Mouse (Mus musculus): ENCODE data around the gene Atg13. TPM values are rescaled to one million over a fixed set of nuclear protein-coding genes. Genes with fewer than 3 reads are reported as not detected.

Gene Atg13
- polyA plus RNA-seq, 1 experiment from 2014 or later = 28.3 TPM

DNA sequence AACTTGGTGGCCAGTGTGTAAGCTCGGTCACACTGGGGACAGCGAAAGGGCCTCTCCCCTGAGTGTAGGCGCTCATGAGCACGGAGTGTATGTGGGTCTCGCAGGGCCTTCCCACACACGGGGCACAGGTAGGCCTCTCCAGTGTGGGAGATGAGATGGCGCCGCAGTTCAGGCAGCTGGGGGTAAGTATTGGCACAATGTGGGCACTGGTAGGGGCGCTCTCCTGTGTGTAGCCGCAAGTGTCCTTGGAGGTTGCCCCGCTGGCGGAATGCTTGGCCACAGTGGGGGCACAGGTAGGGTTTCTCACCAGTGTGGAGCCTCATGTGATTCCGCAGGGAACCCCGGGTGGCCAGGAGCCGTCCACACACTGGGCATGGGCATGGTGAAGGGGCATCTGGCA, 65.0 kb downstream of the Atg13 start:
- Histone ChIP-seq H3K4me1 (ENCODE audit: control insufficient read depth, insufficient read depth, low read length) (no peaks in the 10 kb centered on the region), H3K9ac (replicated peaks; ENCODE audit: low read length) (no peak overlapping the region), H3K36me3 (replicated peaks; ENCODE audit: control insufficient read depth, insufficient read depth, low read depth, low read length) (peaks cover 25% of the 10 kb centered on the region), H3K27me3 (ENCODE audit: control insufficient read depth, insufficient read depth, low read length) (no peaks in the 10 kb centered on the region), H3K27ac (replicated peaks; ENCODE audit: low read depth, low read length) (no peak overlapping the region), H3K9me3 (replicated peaks; ENCODE audit: control insufficient read depth, low read length) (no peaks in the 10 kb centered on the region), H3K4me3 (ENCODE audit: low read depth, low read length) (no peak overlapping the region), H3K4me2 (ENCODE audit: low read depth, low read length) (no peak overlapping the region)
- ATAC-seq (replicated peaks; ENCODE audit: insufficient number of reproducible peaks, low FRiP score, low TSS enrichment, low read depth) = no peak
- no peak for DNase-seq (ENCODE audit: low spot score)
- WGBS = 95% methylated on average over 15 of the region's 15 CpGs

DNA sequence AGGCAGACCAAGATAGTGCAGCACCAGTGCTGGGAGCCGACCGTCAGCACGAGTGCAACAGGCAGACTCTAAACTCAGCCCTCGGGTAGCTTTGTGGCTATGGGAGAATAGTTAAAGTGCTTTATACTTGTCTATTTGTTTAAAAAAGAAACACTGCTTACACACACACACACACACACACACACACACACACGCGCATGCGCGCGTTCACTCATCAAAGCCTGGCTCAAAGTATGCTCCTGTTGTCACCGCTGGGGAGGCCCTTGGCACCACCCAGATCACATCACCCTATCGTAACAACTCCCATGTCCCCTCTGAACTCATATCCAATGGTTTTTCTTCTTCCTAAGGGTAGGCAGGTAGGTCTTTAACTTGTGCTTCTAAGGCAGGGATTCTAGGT, 66.4 kb downstream of the Atg13 start:
- Histone ChIP-seq H3K4me2 (ENCODE audit: low read depth, low read length) (no peak overlapping the region), H3K9ac (replicated peaks; ENCODE audit: low read length) (no peak overlapping the region), H3K4me3 (ENCODE audit: low read depth, low read length) (no peak overlapping the region), H3K4me1 (ENCODE audit: control insufficient read depth, insufficient read depth, low read length) (no peaks in the 10 kb centered on the region), H3K27me3 (ENCODE audit: control insufficient read depth, insufficient read depth, low read length) (no peaks in the 10 kb centered on the region), H3K36me3 (replicated peaks; ENCODE audit: control insufficient read depth, insufficient read depth, low read depth, low read length) (peaks cover 25% of the 10 kb centered on the region), H3K27ac (replicated peaks; ENCODE audit: low read depth, low read length) (no peak overlapping the region), H3K9me3 (replicated peaks; ENCODE audit: control insufficient read depth, low read length) (no peaks in the 10 kb centered on the region)
- ATAC-seq (replicated peaks; ENCODE audit: insufficient number of reproducible peaks, low FRiP score, low TSS enrichment, low read depth) (no peak), DNase-seq (ENCODE audit: low spot score) (no peak)
- WGBS = 95% methylated on average over 11 of the region's 11 CpGs

DNA sequence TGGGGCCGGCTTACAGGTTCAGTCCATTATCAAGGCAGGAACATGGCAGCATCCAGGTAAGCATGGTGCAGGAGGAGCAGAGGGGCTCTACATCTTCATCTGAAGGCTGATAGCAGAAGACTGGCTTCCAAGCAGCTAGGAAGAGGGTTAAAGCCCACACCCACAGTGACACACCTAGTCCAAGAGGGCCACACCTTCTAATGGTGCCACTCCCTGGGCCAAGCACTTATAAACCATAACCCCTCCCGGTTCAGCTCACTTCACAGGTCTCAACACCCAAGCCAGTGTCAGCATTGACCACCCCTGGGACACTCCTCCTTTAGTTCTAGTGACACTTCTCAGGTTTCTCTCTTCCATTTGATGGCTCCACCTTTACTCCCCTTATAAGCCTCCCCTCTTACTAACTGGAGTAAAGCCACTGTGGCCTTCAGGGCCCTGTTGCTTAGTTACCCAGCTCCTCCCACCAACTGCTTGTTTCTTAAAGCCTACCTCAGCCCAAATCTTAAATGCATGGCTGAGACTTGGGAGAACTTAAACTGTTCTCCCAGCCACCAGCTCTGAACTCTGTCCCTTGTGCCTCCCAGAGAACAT, 67.5 kb downstream of the Atg13 start:
- WGBS = 86% methylated on average over 2 of the region's 2 CpGs
- no peak for DNase-seq (ENCODE audit: low spot score)
- no peak overlapping the region for H3K4me2 ChIP-seq (ENCODE audit: low read depth, low read length)

DNA sequence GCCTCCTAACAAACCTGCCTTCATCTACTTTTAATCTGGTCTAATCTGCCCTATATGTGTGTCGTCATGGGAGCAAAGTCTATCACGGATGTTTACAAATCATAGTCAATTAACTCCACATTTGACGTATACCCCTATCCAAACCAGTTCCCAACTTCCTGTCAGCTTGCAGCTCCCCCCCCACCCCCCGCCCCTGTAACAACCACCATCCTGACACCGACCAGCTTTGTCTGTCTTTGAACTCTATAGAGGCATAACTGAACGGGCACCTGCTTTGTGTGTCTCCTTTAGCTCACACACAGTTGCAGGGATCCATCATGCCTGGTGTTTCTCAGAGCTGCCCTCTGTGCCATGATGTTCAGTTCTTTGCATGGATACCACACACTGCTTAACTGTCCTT, 71.4 kb downstream of the Atg13 start:
- ATAC-seq (replicated peaks; ENCODE audit: insufficient number of reproducible peaks, low FRiP score, low TSS enrichment, low read depth) = no peak
- Histone ChIP-seq H3K9ac (replicated peaks; ENCODE audit: low read length) (no peak overlapping the region), H3K27ac (replicated peaks; ENCODE audit: low read depth, low read length) (no peak overlapping the region), H3K4me3 (ENCODE audit: low read depth, low read length) (no peak overlapping the region), H3K4me1 (ENCODE audit: control insufficient read depth, insufficient read depth, low read length) (no peaks in the 10 kb centered on the region), H3K27me3 (ENCODE audit: control insufficient read depth, insufficient read depth, low read length) (no peaks in the 10 kb centered on the region), H3K36me3 (replicated peaks; ENCODE audit: control insufficient read depth, insufficient read depth, low read depth, low read length) (peaks cover 3% of the 10 kb centered on the region), H3K9me3 (replicated peaks; ENCODE audit: control insufficient read depth, low read length) (no peaks in the 10 kb centered on the region), H3K4me2 (ENCODE audit: low read depth, low read length) (no peak overlapping the region)
- no peak for DNase-seq (ENCODE audit: low spot score)
- WGBS = 71% methylated on average over 6 of the region's 6 CpGs

More for the DNA sequence above, 67.5 kb downstream of the Atg13 start:
- H3K4me1 ChIP-seq (ENCODE audit: control insufficient read depth, insufficient read depth, low read length) = no peaks in the 10 kb centered on the region
- no peak overlapping the region for H3K9ac ChIP-seq (replicated peaks; ENCODE audit: low read length)
- H3K9me3 ChIP-seq (replicated peaks; ENCODE audit: control insufficient read depth, low read length) = no peaks in the 10 kb centered on the region
- no peak for ATAC-seq (replicated peaks; ENCODE audit: insufficient number of reproducible peaks, low FRiP score, low TSS enrichment, low read depth)
- no peaks in the 10 kb centered on the region for H3K27me3 ChIP-seq (ENCODE audit: control insufficient read depth, insufficient read depth, low read length)
- H3K27ac ChIP-seq (replicated peaks; ENCODE audit: low read depth, low read length) = no peak overlapping the region
- H3K4me3 ChIP-seq (ENCODE audit: low read depth, low read length) = no peak overlapping the region
- peaks cover 25% of the 10 kb centered on the region for H3K36me3 ChIP-seq (replicated peaks; ENCODE audit: control insufficient read depth, insufficient read depth, low read depth, low read length)

DNA sequence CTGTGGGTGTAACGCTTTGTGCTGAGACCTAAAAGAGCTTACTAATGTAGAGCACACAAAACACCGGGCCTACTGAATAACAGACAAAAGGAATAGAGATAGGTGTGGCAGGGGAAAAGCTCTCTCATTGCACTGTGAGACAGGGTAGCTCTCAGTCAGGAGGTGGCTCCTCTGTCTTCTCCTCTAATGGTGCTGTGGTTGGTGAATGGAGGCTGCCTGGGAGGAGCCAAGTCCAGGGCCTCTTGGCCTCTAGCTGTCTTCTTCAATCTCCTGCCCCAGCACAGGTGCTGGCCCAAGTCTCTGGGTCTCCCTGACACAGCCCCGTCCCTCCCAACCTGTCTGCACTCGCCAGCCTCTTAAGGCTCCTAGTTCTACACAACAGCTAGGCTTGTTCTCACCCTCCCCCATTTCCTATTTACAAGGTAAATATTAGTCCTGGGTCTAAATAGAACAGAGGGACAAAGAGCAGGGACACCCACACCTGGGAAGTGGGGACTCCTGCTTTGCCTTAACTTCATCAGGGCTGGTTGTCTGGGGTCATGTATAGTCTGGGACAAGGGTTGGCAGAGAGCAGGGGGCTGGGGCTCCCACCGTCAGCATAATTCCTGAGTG, 73.5 kb downstream of the Atg13 start:
- DNase-seq (ENCODE audit: low spot score) (no peak), ATAC-seq (replicated peaks; ENCODE audit: insufficient number of reproducible peaks, low FRiP score, low TSS enrichment, low read depth) (no peak)
- Histone ChIP-seq H3K27me3 (ENCODE audit: control insufficient read depth, insufficient read depth, low read length) (no peaks in the 10 kb centered on the region), H3K4me2 (ENCODE audit: low read depth, low read length) (no peak overlapping the region), H3K9me3 (replicated peaks; ENCODE audit: control insufficient read depth, low read length) (no peaks in the 10 kb centered on the region), H3K9ac (replicated peaks; ENCODE audit: low read length) (no peak overlapping the region), H3K4me1 (ENCODE audit: control insufficient read depth, insufficient read depth, low read length) (no peaks in the 10 kb centered on the region), H3K27ac (replicated peaks; ENCODE audit: low read depth, low read length) (no peak overlapping the region), H3K36me3 (replicated peaks; ENCODE audit: control insufficient read depth, insufficient read depth, low read depth, low read length) (no peaks in the 10 kb centered on the region), H3K4me3 (ENCODE audit: low read depth, low read length) (no peak overlapping the region)
- whole genome bisulfite sequencing = 76% methylated on average over 5 of the region's 5 CpGs

DNA sequence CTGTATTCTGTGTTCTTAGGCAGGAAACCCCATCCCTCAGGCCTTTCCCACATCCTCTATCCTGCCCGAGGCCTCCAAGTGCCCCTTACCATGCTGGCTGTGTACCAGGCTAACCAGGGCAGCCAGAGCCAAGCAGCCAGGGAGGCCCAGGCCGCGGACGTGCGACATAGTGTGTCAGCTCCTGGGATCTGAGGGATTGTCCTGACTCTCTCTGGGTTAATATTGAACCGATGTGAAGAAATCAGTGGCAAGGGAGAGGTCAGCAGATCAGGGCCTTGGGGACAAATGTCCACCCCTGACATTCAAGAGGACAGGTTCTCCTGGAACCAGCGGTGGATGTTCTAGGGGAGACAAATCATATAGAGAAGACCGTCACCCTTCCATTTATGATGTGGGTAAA, 74.1 kb downstream of the Atg13 start, which contains the start of gene F2:
Gene F2 (minus strand): TSS at position 186 of the 400 bp plus-strand sequence.
- Histone ChIP-seq H3K4me3 (ENCODE audit: low read depth, low read length) (no peak within 1 kb of the TSS), H3K36me3 (replicated peaks; ENCODE audit: control insufficient read depth, insufficient read depth, low read depth, low read length) (no peaks in the 10 kb centered on the region), H3K27ac (replicated peaks; ENCODE audit: low read depth, low read length) (no peak within 1 kb of the TSS), H3K9ac (replicated peaks; ENCODE audit: low read length) (no peak within 1 kb of the TSS), H3K9me3 (replicated peaks; ENCODE audit: control insufficient read depth, low read length) (no peaks in the 10 kb centered on the region), H3K4me2 (ENCODE audit: low read depth, low read length) (no peak within 1 kb of the TSS), H3K27me3 (ENCODE audit: control insufficient read depth, insufficient read depth, low read length) (no peaks in the 10 kb centered on the region), H3K4me1 (ENCODE audit: control insufficient read depth, insufficient read depth, low read length) (no peaks in the 10 kb centered on the region)
- 92% methylated on average over 8 of the region's 8 CpGs for WGBS
- ATAC-seq (replicated peaks; ENCODE audit: insufficient number of reproducible peaks, low FRiP score, low TSS enrichment, low read depth) (no peak), DNase-seq (ENCODE audit: low spot score) (no peak)

DNA sequence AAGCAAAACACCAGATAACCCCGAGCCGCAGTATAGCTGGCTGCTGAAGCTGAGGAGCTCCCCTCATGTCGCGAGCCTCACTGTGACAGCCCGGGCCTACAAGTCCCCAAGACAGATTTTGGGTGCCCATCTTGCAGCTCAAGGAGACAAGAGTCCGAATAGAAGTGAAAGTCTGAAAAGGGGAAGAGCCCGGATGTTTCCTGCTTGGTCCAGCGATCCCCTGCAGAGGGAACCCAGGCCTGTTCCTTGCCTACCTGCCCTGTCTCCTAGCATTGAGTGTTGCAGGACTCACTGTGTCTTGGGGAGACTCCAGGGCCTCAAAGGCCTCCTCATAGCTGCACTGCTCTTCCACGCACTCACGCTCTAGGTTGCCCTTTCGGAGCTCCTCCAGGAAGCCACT, 74.9 kb downstream of the Atg13 start:
- WGBS = 87% methylated on average over 11 of the region's 11 CpGs
- DNase-seq (ENCODE audit: low spot score) (no peak), ATAC-seq (replicated peaks; ENCODE audit: insufficient number of reproducible peaks, low FRiP score, low TSS enrichment, low read depth) (no peak)
- H3K4me1 ChIP-seq (ENCODE audit: control insufficient read depth, insufficient read depth, low read length) = no peaks in the 10 kb centered on the region
- no peak overlapping the region for H3K9ac ChIP-seq (replicated peaks; ENCODE audit: low read length)
- H3K9me3 ChIP-seq (replicated peaks; ENCODE audit: control insufficient read depth, low read length) = no peaks in the 10 kb centered on the region
- H3K4me3 ChIP-seq (ENCODE audit: low read depth, low read length) = no peak overlapping the region
- no peak overlapping the region for H3K27ac ChIP-seq (replicated peaks; ENCODE audit: low read depth, low read length)
- no peak overlapping the region for H3K4me2 ChIP-seq (ENCODE audit: low read depth, low read length)
- H3K27me3 ChIP-seq (ENCODE audit: control insufficient read depth, insufficient read depth, low read length) = no peaks in the 10 kb centered on the region
- H3K36me3 ChIP-seq (replicated peaks; ENCODE audit: control insufficient read depth, insufficient read depth, low read depth, low read length) = no peaks in the 10 kb centered on the region

DNA sequence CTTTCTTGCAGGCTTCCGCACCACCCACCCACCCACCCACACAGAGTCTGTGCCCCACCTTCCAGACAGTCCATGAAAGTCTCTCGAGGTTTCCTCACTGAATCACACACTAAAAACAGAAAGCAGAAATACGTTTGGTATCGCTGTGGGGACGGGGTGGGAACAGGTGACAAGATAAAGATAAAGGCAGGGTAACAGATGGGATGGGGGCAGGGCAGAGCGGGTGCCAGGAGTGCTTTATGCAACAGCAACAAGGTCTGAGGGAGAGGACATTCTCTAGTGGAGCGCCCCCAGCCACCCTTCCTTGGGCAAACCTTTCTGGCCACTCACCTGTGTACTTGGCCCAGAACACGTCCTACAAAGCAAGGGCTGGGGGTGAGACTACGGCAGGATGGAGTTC, 75.5 kb downstream of the Atg13 start:
- no peak overlapping the region for H3K27ac ChIP-seq (replicated peaks; ENCODE audit: low read depth, low read length)
- DNase-seq (ENCODE audit: low spot score) (no peak), ATAC-seq (replicated peaks; ENCODE audit: insufficient number of reproducible peaks, low FRiP score, low TSS enrichment, low read depth) (no peak)
- H3K4me1 ChIP-seq (ENCODE audit: control insufficient read depth, insufficient read depth, low read length) = no peaks in the 10 kb centered on the region
- no peak overlapping the region for H3K4me3 ChIP-seq (ENCODE audit: low read depth, low read length)
- no peaks in the 10 kb centered on the region for H3K36me3 ChIP-seq (replicated peaks; ENCODE audit: control insufficient read depth, insufficient read depth, low read depth, low read length)
- no peaks in the 10 kb centered on the region for H3K9me3 ChIP-seq (replicated peaks; ENCODE audit: control insufficient read depth, low read length)
- no peak overlapping the region for H3K9ac ChIP-seq (replicated peaks; ENCODE audit: low read length)
- 82% methylated on average over 9 of the region's 9 CpGs for WGBS
- no peak overlapping the region for H3K4me2 ChIP-seq (ENCODE audit: low read depth, low read length)
- H3K27me3 ChIP-seq (ENCODE audit: control insufficient read depth, insufficient read depth, low read length) = no peaks in the 10 kb centered on the region

All from embryonic facial prominence, embryonic 11.5 days (tissue).